ENCODE assay signal across 7 mouse cellular contexts in genomic region chr8:83714676-83715030, GRCm38 (mm10). TPM values are rescaled to one million over a fixed set of nuclear protein-coding genes. Genes with fewer than 3 reads are reported as not detected.
DNase-seq lines count a peak whose midpoint lies in the region; ATAC-seq and TF ChIP-seq lines count a peak whose summit lies in the region.

No protein-coding gene starts in this region.

- H3K27ac ChIP-seq in lung, embryonic 14.5 days (ENCODE audit: low read depth): no peak overlapping the region
- H3K27ac ChIP-seq in limb, embryonic 12.5 days: 0 out of 2 replicates have a peak overlapping the region, but pooled peaks have one; percentile 29
- H3K27ac ChIP-seq in small intestine, adult 2 months (ENCODE audit: insufficient read depth, low read depth, low read length): no peak overlapping the region; the same call in 1 of the 2 replicates

- H3K9ac ChIP-seq in lung, embryonic 14.5 days: no peak overlapping the region
- H3K9ac ChIP-seq in limb, embryonic 12.5 days (replicated peaks): no peak overlapping the region

- no peaks in the 10 kb centered on the region for H3K27me3 ChIP-seq in lung, embryonic 14.5 days (ENCODE audit: insufficient read depth, low read length)
- H3K27me3 ChIP-seq in erythroblast, embryonic 14.5 days (ENCODE audit: control insufficient read depth): no peaks in the 10 kb centered on the region; the same call in 1 of the 2 replicates
- H3K27me3 ChIP-seq in limb, embryonic 12.5 days: no peaks in the 10 kb centered on the region
- no peaks in the 10 kb centered on the region for H3K27me3 ChIP-seq in small intestine, adult 2 months (ENCODE audit: control insufficient read depth, insufficient read depth, low read length)

- peaks cover 6% of the 10 kb centered on the region for H3K36me3 ChIP-seq in lung, embryonic 14.5 days (ENCODE audit: insufficient read depth)
- peaks cover 26% of the 10 kb centered on the region for H3K36me3 ChIP-seq in erythroblast, embryonic 14.5 days (ENCODE audit: control insufficient read depth)
- peaks cover 7% of the 10 kb centered on the region for H3K36me3 ChIP-seq in limb, embryonic 12.5 days
- peaks cover 2% of the 10 kb centered on the region for H3K36me3 ChIP-seq in small intestine, adult 2 months (ENCODE audit: control insufficient read depth, insufficient read depth, low read length)

- TF ChIP-seq POLR2A in small intestine, adult 2 months (IDR thresholded peaks at IDR 0.05; ENCODE audit: low read depth, low read length): no peak

- H3K4me3 ChIP-seq in lung, embryonic 14.5 days (ENCODE audit: low read depth, low read length): peak overlapping the region; percentile 74
- H3K4me3 ChIP-seq in erythroblast, embryonic 14.5 days (replicated peaks): peak overlapping the region; percentile 89
- H3K4me3 ChIP-seq in limb, embryonic 12.5 days (replicated peaks): peak overlapping the region; percentile 88
- H3K4me3 ChIP-seq in small intestine, adult 2 months (ENCODE audit: low read depth, low read length): peak overlapping the region; percentile 8; the same call in 1 of the 2 replicates

- peak overlapping the region; percentile 58 for H3K4me2 ChIP-seq in lung, embryonic 14.5 days
- H3K4me2 ChIP-seq in limb, embryonic 12.5 days: peak overlapping the region; percentile 68

- no peak; the same call in 1 of the 2 replicates for ATAC-seq in lung, embryonic 14.5 days (ENCODE audit: insufficient read depth)
- peak; percentile 57; the same call in 1 of the 2 replicates for ATAC-seq in limb, embryonic 12.5 days (ENCODE audit: insufficient number of reproducible peaks, insufficient read depth, low FRiP score, low TSS enrichment, low read depth)

- TF ChIP-seq CTCF in lung, embryonic 14.5 days (IDR thresholded peaks at IDR 0.05; ENCODE audit: low read depth): no peak
- no peak for TF ChIP-seq CTCF in small intestine, adult 2 months (IDR thresholded peaks at IDR 0.05; ENCODE audit: extremely low read depth, insufficient read length, insufficient replicate concordance, low read depth, low read length)

- no peak for DNase-seq in lung, embryonic 14.5 days
- no peak for DNase-seq in lung, postnatal 4 days
- DNase-seq in frontal cortex, postnatal 10 days (ENCODE audit: low spot score in 2 of 2): no peak
- DNase-seq in yolk sac, embryonic 10.5 days (ENCODE audit: low spot score): no peak

- H3K4me1 ChIP-seq in lung, embryonic 14.5 days (ENCODE audit: insufficient read depth): peaks cover 8% of the 10 kb centered on the region
- peaks cover 39% of the 10 kb centered on the region for H3K4me1 ChIP-seq in erythroblast, embryonic 14.5 days (ENCODE audit: control insufficient read depth)
- peaks cover 18% of the 10 kb centered on the region for H3K4me1 ChIP-seq in limb, embryonic 12.5 days (replicated peaks)
- peaks cover 7% of the 10 kb centered on the region; the same call in 1 of the 2 replicates for H3K4me1 ChIP-seq in small intestine, adult 2 months (ENCODE audit: control insufficient read depth, insufficient read depth, insufficient read length, low read length)

- no peaks in the 10 kb centered on the region for H3K9me3 ChIP-seq in lung, embryonic 14.5 days (ENCODE audit: low read depth, low read length)
- no peaks in the 10 kb centered on the region for H3K9me3 ChIP-seq in erythroblast, embryonic 14.5 days (ENCODE audit: control insufficient read depth, low read length)
- H3K9me3 ChIP-seq in limb, embryonic 12.5 days: no peaks in the 10 kb centered on the region

- 15% methylated on average over 8 of the region's 8 CpGs for WGBS in lung, embryonic 14.5 days
- 16% methylated on average over 8 of the region's 8 CpGs for WGBS in limb, embryonic 12.5 days
- 12% methylated on average over 8 of the region's 8 CpGs for WGBS in small intestine, adult 2 months

RNA-seq across cellular contexts. Expression of gene Ddx39, which starts 0.3 kb away (rescaled TPM):
- polyA plus RNA-seq in lung, embryonic 14.5 days (2014; fragmentation: Nextera tagmentation; extraction: Ambion mirVana): 184 and 199 TPM in 2 replicates
- polyA plus RNA-seq in erythroblast, embryonic 14.5 days (2012): 3.0 and 5.3 TPM in 2 replicates
- 155 and 164 TPM in 2 replicates for polyA plus RNA-seq in limb, embryonic 12.5 days (2016; fragmentation: Nextera tagmentation; extraction: Ambion mirVana)
- polyA plus RNA-seq in small intestine, adult 2 months (2012; rRNA removed): 26.5 and 39.2 TPM in 2 replicates

RNA-seq across cellular contexts. Expression of gene Pkn1, which starts 15.7 kb away (rescaled TPM):
- polyA plus RNA-seq in lung, embryonic 14.5 days (2014; fragmentation: Nextera tagmentation; extraction: Ambion mirVana): 35.8 and 37.7 TPM in 2 replicates
- polyA plus RNA-seq in erythroblast, embryonic 14.5 days (2012): 1.2 and 1.7 TPM in 2 replicates
- polyA plus RNA-seq in limb, embryonic 12.5 days (2016; fragmentation: Nextera tagmentation; extraction: Ambion mirVana): 36.8 and 37.4 TPM in 2 replicates
- 59.5 and 117 TPM in 2 replicates for polyA plus RNA-seq in small intestine, adult 2 months (2012; rRNA removed)

RNA-seq across cellular contexts. Expression of gene Adgre5, which starts 26.5 kb away (rescaled TPM):
- 56.9 and 57.0 TPM in 2 replicates for polyA plus RNA-seq in lung, embryonic 14.5 days (2014; fragmentation: Nextera tagmentation; extraction: Ambion mirVana)
- 0.17 and 0.35 TPM in 2 replicates for polyA plus RNA-seq in erythroblast, embryonic 14.5 days (2012)
- 24.2 and 28.0 TPM in 2 replicates for polyA plus RNA-seq in limb, embryonic 12.5 days (2016; fragmentation: Nextera tagmentation; extraction: Ambion mirVana)
- polyA plus RNA-seq in small intestine, adult 2 months (2012; rRNA removed): 23.7 and 43.2 TPM in 2 replicates

RNA-seq across cellular contexts. Expression of gene Ptger1, which starts 48.2 kb away (rescaled TPM):
- 0.89 and 0.95 TPM in 2 replicates for polyA plus RNA-seq in lung, embryonic 14.5 days (2014; fragmentation: Nextera tagmentation; extraction: Ambion mirVana)
- polyA plus RNA-seq in erythroblast, embryonic 14.5 days (2012): 0.01 and 0.02 TPM in 2 replicates
- polyA plus RNA-seq in limb, embryonic 12.5 days (2016; fragmentation: Nextera tagmentation; extraction: Ambion mirVana): 0.63 and 0.90 TPM in 2 replicates
- polyA plus RNA-seq in small intestine, adult 2 months (2012; rRNA removed): 2.9 and 3.0 TPM in 2 replicates

Comparison
In these comparisons a context has a peak if more than half of its experiments do, and no peak if none do; other contexts are left out.
1. H3K4me3 ChIP-seq: peak in every context shown above with its lines; median percentile 89 in erythroblast, embryonic 14.5 days; 88 in limb, embryonic 12.5 days; 74 in lung, embryonic 14.5 days; 8 in small intestine, adult 2 months.
2. RNA of gene Pkn1, which starts 15.7 kb away (polyA plus RNA-seq): 59.5 to 117 TPM in small intestine, adult 2 months, 35.8 to 37.7 TPM in lung, embryonic 14.5 days and 36.8 to 37.4 TPM in limb, embryonic 12.5 days; 1.2 to 1.7 TPM in erythroblast, embryonic 14.5 days; every median in the first group is over 10 times any median in the second.
3. RNA of gene Adgre5, which starts 26.5 kb away (polyA plus RNA-seq): 56.9 to 57.0 TPM in lung, embryonic 14.5 days, 23.7 to 43.2 TPM in small intestine, adult 2 months and 24.2 to 28.0 TPM in limb, embryonic 12.5 days; 0.17 to 0.35 TPM in erythroblast, embryonic 14.5 days; every median in the first group is over 10 times any median in the second.